Mouse (Mus musculus) kidney, adult 2 months (tissue): Measurements from ENCODE around the gene Gm21060.

Experiments used
- CTCF ChIP-seq: fragments of 200-500 bp; conservative IDR thresholded peaks from 2 replicates; pipeline ENCODE4 v1.5.1; 2011; ENCODE audit warnings: low read depth, mild to moderate bottlenecking, control low read depth, low read length, moderate library complexity, mixed read lengths; ENCODE audit not compliant: insufficient read depth, insufficient read length
- POLR2A ChIP-seq: fragments of 200-500 bp; IDR thresholded peaks from one replicate; pipeline ENCODE4 v1.6.1; 2011; ENCODE audit warnings: low read depth, low read length, control low read depth

GRCm38 (mm10) chr19:61267141-61267540, 29.7 kb downstream of the Gm21060 start:
- TF ChIP-seq CTCF (no peak), POLR2A (no peak)
